Mouse (Mus musculus): ENCODE measurements at regions not wholly inside any gene's neighbourhood (a gene's known extent, or its start where the extent isn't known, plus 50 kb on each side); places are given as distances from the start of the nearest gene placed in this dataset.

GRCm38 (mm10) chr17:15185217-15185616 is 143.9 kb upstream of the Gm3448 start:
- TF ChIP-seq NRF1 (IDR thresholded peaks at IDR 0.05; ENCODE audit: low read depth, low read length) (no peak), EP300 (IDR thresholded peaks at IDR 0.05; ENCODE audit: low read length) (no peak), E2F4 (IDR thresholded peaks at IDR 0.05; ENCODE audit: insufficient replicate concordance, low read depth, low read length) (no peak), POLR2A (IDR thresholded peaks at IDR 0.05; ENCODE audit: low read depth, low read length) (no peak), SIN3A (IDR thresholded peaks at IDR 0.05; ENCODE audit: low read length) (no peak), ZNF384 (IDR thresholded peaks at IDR 0.05; ENCODE audit: low read depth, low read length) (no peak), ZC3H11A (IDR thresholded peaks at IDR 0.05; ENCODE audit: low read depth, low read length) (no peak), RCOR1 (conservative IDR thresholded peaks at IDR 0.05; ENCODE audit: low read depth, low read length) (no peak), CTCF (conservative IDR thresholded peaks at IDR 0.05 in 1 of 2, IDR thresholded peaks at IDR 0.05 in 1 of 2; ENCODE audit: low read depth in 2 of 2, low read length in 2 of 2) (no peak), TCF12 (IDR thresholded peaks at IDR 0.05; ENCODE audit: low read depth, low read length) (no peak), ELF1 (IDR thresholded peaks at IDR 0.05; ENCODE audit: low read depth, low read length) (no peak), HCFC1 (IDR thresholded peaks at IDR 0.05; ENCODE audit: low read depth, low read length) (no peak), JUN (IDR thresholded peaks at IDR 0.05; ENCODE audit: insufficient read depth, low read depth, low read length) (no peak), CHD2 (IDR thresholded peaks at IDR 0.05; ENCODE audit: low read length) (no peak)

All from CH12.LX (cell line).